Mouse (Mus musculus): ENCODE results near the gene A630076J17Rik.

The A630076J17Rik gene

GRCm38 (mm10) chr3:107275351-107275750 is 44.9 kb downstream of the A630076J17Rik start:
- no peak for DNase-seq (ENCODE audit: extremely low spot score, low read depth, low spot score)

DNA sequence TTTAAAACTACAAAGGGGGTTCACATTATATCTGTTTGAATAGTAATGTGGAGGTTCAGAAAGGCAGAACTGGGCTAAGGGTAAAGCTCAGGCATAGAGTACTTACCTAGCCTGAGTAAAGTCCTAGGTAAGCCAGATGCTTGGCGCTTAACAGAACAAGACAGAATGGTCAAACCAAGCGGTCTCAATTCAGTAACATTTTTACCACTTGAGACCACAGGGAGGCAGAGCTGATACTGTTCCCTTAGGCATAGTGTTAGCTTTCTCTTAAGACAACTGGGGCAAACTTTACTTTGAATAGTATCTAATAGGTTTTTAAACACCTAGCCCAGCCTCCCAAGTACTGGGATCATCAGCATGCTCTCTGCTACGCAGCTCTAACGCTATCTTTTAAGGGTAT is 45.6 kb downstream of the A630076J17Rik start:
- DNase-seq (ENCODE audit: extremely low spot score, low read depth, low spot score): no peak

- DNase-seq (ENCODE audit: extremely low spot score, low read depth, low spot score): no peak
These were observed 46.2 kb downstream of the A630076J17Rik start for GRCm38 (mm10) chr3:107276626-107277025.

DNA sequence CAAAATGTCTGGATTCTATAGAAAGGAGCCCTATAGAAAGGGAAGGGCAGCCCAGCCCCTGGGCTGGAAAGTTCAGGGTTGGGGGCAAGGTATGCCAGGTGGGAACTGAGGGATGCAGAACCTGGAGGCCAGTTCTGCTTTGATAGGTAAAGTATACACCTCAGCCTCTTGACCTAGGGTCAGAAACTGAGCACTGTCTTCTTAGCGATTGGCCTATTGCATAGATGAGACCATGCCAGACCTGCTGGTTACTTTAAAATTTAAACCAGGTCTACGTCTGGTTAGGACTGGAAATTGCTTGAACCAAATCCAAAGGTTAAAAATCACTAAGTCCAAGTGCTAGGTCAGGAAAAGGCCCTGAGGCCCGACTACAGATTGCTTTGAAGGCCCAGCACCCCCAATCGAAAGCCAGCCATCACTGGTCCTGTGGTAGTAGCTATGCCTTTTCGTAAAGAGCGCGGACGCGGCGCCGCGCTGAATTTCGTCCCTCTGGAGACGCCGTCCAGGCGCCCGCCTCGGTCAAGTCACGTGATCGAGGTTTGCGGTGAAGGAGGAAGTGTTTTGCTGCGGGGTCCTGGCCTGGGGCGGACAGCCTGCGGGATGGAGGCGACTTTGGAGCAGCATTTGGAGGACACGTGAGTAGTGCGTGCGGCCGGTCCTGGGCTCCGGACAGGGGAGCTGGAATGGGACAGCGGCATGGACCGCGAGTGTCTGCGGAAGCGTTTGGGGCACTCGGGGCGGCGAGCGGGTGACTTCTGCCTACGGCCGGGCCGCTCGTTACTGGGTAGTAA is 48.3 kb downstream of the A630076J17Rik start, which contains the start of gene Lamtor5:
Gene Lamtor5 (plus strand): TSS at position 380 of the 791 bp plus-strand sequence.
- DNase-seq (ENCODE audit: extremely low spot score, low read depth, low spot score): peak; percentile 67
